Mouse (Mus musculus) ES-Bruce4 (cell line): ENCODE data around the gene Rexo1. TPM values are rescaled to one million over a fixed set of nuclear protein-coding genes. Genes with fewer than 3 reads are reported as not detected.

Source experiments
- H3K27ac ChIP-seq: 2 replicates; pipeline ENCODE4 v1.5.1; 2012; ENCODE audit warnings: low read length, inconsistent platforms; ENCODE audit not compliant: insufficient read depth
- H3K27me3 ChIP-seq: 2 replicates; pipeline ENCODE4 v1.6.1; 2012; ENCODE audit warnings: mild to moderate bottlenecking, low read length, inconsistent platforms; ENCODE audit not compliant: control insufficient read depth, poor library complexity, insufficient read depth, severe bottlenecking
- H3K36me3 ChIP-seq: 2 replicates; pipeline ENCODE4 v1.6.1; 2012; ENCODE audit warnings: inconsistent platforms, mild to moderate bottlenecking, low read length, moderate library complexity; ENCODE audit not compliant: control insufficient read depth, poor library complexity, insufficient read depth, severe bottlenecking
- H3K4me1 ChIP-seq: one replicate; pipeline ENCODE4 v1.8.1; 2011; ENCODE audit warnings: low read length; ENCODE audit not compliant: control insufficient read depth, insufficient read depth
- H3K4me3 ChIP-seq: 2 replicates; pipeline ENCODE4 v1.5.1; 2011; ENCODE audit warnings: low read depth, mild to moderate bottlenecking, low read length
- H3K9ac ChIP-seq: 2 replicates; pipeline ENCODE4 v1.6.1; 2012; ENCODE audit warnings: low read depth, mild to moderate bottlenecking, inconsistent platforms; ENCODE audit not compliant: poor library complexity, severe bottlenecking
- H3K9me3 ChIP-seq: replicated peaks from 2 replicates; pipeline ENCODE4 v1.6.1; 2012; ENCODE audit warnings: mild to moderate bottlenecking, low read length, inconsistent platforms; ENCODE audit not compliant: control insufficient read depth, poor library complexity, insufficient read depth, severe bottlenecking
- CTCF ChIP-seq: IDR thresholded peaks from one replicate; pipeline ENCODE4 v1.8.1; 2011; ENCODE audit warnings: low read depth, low read length
- EP300 ChIP-seq: IDR thresholded peaks from 2 replicates; pipeline ENCODE4 v1.6.1; 2011; ENCODE audit warnings: low read depth, low read length; ENCODE audit not compliant: insufficient read depth
- POLR2A ChIP-seq: IDR thresholded peaks from one replicate; pipeline ENCODE4 v1.8.1; 2011; ENCODE audit warnings: low read length; ENCODE audit not compliant: insufficient read depth
- polyA plus RNA-seq: library from polyadenylated mRNA; stranded (reverse); fragments of >200 nt; gene quantifications from 2 replicates; pipeline ENCODE4 v1.2.4, GENCODE M21; 2011; ENCODE audit warnings: low read depth; ENCODE audit not compliant: missing spikeins, insufficient read depth, insufficient read length

Gene Rexo1
- polyA plus RNA-seq, 1 experiment, result 29.5 TPM

DNA sequence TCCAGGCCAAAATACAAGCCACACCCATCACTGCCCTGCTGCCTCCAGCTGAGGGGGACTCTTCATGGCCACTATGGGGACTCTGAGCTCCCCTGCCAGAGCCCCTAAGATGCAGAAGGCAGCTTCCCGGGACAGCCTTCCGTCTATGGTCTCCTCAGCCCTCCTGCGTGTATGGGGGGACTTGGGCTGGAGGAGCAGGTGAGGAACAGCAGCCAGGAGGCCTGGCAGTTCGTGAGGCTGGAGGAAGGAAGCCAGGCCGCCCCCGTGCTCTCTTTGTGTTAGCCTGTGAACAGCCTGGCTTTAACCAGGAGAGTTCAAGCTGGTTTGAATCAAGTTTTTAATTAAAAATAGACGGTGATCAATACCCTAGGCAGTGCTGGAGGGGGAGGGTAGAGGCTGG lies 59.1 kb downstream of the Rexo1 start:
- H3K9ac ChIP-seq, result no peak overlapping the region
- no peak overlapping the region for H3K4me3 ChIP-seq
- no peak overlapping the region for H3K27ac ChIP-seq
- no peaks in the 10 kb centered on the region for H3K9me3 ChIP-seq
- H3K27me3 ChIP-seq, result peaks cover 12% of the 10 kb centered on the region
- H3K36me3 ChIP-seq, result no peaks in the 10 kb centered on the region
- TF ChIP-seq EP300 (no peak), CTCF (no peak)
- no peaks in the 10 kb centered on the region for H3K4me1 ChIP-seq

DNA sequence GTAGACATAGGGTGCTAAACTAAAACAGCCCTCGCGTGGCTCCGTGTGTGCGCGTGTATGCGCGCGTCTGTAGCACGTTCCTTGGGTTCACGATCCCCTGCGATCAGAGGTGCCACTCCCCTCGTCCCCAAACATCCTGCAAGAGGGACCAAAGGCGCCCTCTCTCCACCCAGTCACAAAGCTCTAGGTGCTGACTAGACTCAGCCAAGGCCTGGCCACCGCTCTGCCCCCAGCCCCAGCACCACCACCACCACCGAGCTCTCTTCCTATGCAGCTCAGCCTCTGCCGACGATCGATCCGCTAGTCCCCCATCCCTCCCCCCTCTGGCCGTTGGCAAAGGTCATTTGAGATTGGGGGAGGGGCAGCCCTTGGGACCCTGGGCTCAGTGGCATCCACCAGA lies 64.9 kb downstream of the Rexo1 start:
- Histone ChIP-seq H3K27me3 (peaks cover 37% of the 10 kb centered on the region), H3K9ac (no peak overlapping the region), H3K27ac (no peak overlapping the region), H3K36me3 (no peaks in the 10 kb centered on the region), H3K9me3 (no peaks in the 10 kb centered on the region), H3K4me3 (no peak overlapping the region), H3K4me1 (no peaks in the 10 kb centered on the region)
- no peak for TF ChIP-seq EP300
- TF ChIP-seq POLR2A, result no peak
- no peak for TF ChIP-seq CTCF

DNA sequence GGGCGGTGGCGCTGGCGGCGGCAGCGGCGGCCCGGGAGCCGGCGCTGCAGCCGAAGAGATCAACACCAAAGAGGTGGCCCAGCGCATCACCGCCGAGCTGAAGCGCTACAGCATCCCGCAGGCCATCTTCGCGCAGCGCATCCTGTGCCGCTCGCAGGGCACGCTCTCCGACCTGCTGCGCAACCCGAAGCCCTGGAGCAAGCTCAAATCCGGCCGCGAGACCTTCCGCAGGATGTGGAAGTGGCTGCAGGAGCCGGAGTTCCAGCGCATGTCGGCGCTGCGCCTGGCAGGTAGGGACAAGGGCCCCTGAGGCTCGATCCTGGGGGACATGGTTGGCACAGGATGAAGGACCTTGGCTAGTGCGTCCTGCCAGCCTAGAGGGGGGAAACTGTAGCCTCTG lies 65.5 kb downstream of the Rexo1 start:
- H3K27me3 ChIP-seq, result peaks cover 37% of the 10 kb centered on the region
- H3K36me3 ChIP-seq, result no peaks in the 10 kb centered on the region
- TF ChIP-seq POLR2A (no peak), EP300 (no peak), CTCF (no peak)
- H3K27ac ChIP-seq, result no peak overlapping the region
- peak overlapping the region; percentile 6; the same call in 1 of the 2 replicates for H3K9ac ChIP-seq
- no peaks in the 10 kb centered on the region for H3K4me1 ChIP-seq
- H3K9me3 ChIP-seq, result no peaks in the 10 kb centered on the region
- H3K4me3 ChIP-seq, result peak overlapping the region; percentile 55

DNA sequence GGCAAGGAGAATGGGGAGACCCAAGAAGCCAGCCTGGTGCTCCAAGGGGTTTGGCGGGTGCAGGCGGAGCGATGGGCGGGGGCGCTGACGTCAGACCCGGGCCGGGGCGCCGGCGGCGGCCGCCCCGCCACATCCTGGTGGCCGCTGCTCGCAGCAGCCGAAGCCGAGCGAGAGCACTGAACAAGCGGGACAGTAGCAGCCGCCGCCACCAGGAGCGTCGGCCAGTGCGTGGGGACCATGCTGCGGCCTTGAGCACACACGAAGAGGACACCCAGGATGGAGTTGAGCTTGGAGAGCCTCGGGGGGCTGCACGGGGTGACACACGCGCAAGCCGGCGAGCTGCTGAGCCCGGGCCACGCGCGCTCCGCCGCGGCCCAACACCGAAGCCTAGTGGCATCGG lies 66.6 kb downstream of the Rexo1 start, which contains the start of gene Onecut3:
Gene Onecut3, plus strand, starts transcription at position 104 of the 400 bp plus-strand sequence.
- H3K27ac ChIP-seq, result no peak within 1 kb of the TSS
- no peaks in the 10 kb centered on the region for H3K36me3 ChIP-seq
- H3K4me3 ChIP-seq, result peak within 1 kb of the TSS; percentile 49
- H3K4me1 ChIP-seq, result no peaks in the 10 kb centered on the region
- H3K27me3 ChIP-seq, result peaks cover 40% of the 10 kb centered on the region
- peak within 1 kb of the TSS; percentile 6; the same call in 1 of the 2 replicates for H3K9ac ChIP-seq
- no peak for TF ChIP-seq POLR2A
- no peak for TF ChIP-seq CTCF
- TF ChIP-seq EP300, result no peak
- H3K9me3 ChIP-seq, result no peaks in the 10 kb centered on the region

Other genes starting within 250 kb of the Rexo1 start
- gene 2310011J03Rik, start 241.0 kb downstream of the Rexo1 start, polyA plus RNA-seq, result 11.6 and 13.2 TPM in 2 replicates
- 2.8 and 3.1 TPM in 2 replicates for gene Pcsk4, start 232.1 kb downstream of the Rexo1 start, polyA plus RNA-seq
- gene Reep6, start 231.6 kb downstream of the Rexo1 start, polyA plus RNA-seq, result 17.3 and 17.6 TPM in 2 replicates
- 3.8 and 5.4 TPM in 2 replicates for gene Adamtsl5, start 213.1 kb downstream of the Rexo1 start, polyA plus RNA-seq
- 11.1 and 12.6 TPM in 2 replicates for gene Plk5, start 205.1 kb downstream of the Rexo1 start, polyA plus RNA-seq
- 25.0 and 28.0 TPM in 2 replicates for gene Mex3d, start 173.9 kb downstream of the Rexo1 start, polyA plus RNA-seq
- gene Mbd3, start 162.0 kb downstream of the Rexo1 start, polyA plus RNA-seq, result 81.3 and 84.8 TPM in 2 replicates
- 199 and 223 TPM in 2 replicates for gene Uqcr11, start 154.7 kb downstream of the Rexo1 start, polyA plus RNA-seq
- 78.0 and 78.2 TPM in 2 replicates for gene Tcf3, start 127.9 kb downstream of the Rexo1 start, polyA plus RNA-seq
- gene Onecut3, start 66.7 kb downstream of the Rexo1 start, polyA plus RNA-seq, result not detected in 2 replicates
- 1.2 and 1.6 TPM in 2 replicates for gene Atp8b3, start 22.4 kb downstream of the Rexo1 start, polyA plus RNA-seq
- 24.9 TPM in 2 replicates for gene Klf16, start 15.8 kb upstream of the Rexo1 start, polyA plus RNA-seq
- gene Abhd17a, start 28.8 kb upstream of the Rexo1 start, polyA plus RNA-seq, result 35.8 and 49.5 TPM in 2 replicates
- 58.4 and 68.9 TPM in 2 replicates for gene Scamp4, start 41.3 kb upstream of the Rexo1 start, polyA plus RNA-seq
- 3.6 and 5.4 TPM in 2 replicates for gene Adat3, start 41.3 kb upstream of the Rexo1 start, polyA plus RNA-seq
- gene Gm49322, start 44.5 kb upstream of the Rexo1 start, polyA plus RNA-seq, result 2.4 and 2.8 TPM in 2 replicates
- gene Csnk1g2, start 61.3 kb upstream of the Rexo1 start, polyA plus RNA-seq, result 82.7 and 84.6 TPM in 2 replicates
- 45.6 and 47.1 TPM in 2 replicates for gene Btbd2, start 95.5 kb upstream of the Rexo1 start, polyA plus RNA-seq
- gene Mknk2, start 116.6 kb upstream of the Rexo1 start, polyA plus RNA-seq, result 54.6 and 57.4 TPM in 2 replicates
- gene Mob3a, start 140.4 kb upstream of the Rexo1 start, polyA plus RNA-seq, result 17.5 and 19.8 TPM in 2 replicates
- gene Izumo4, start 140.6 kb upstream of the Rexo1 start, polyA plus RNA-seq, result 7.2 and 9.6 TPM in 2 replicates
- 53.8 and 55.2 TPM in 2 replicates for gene Ap3d1, start 180.7 kb upstream of the Rexo1 start, polyA plus RNA-seq
- 42.6 and 48.3 TPM in 2 replicates for gene Dot1l, start 193.6 kb upstream of the Rexo1 start, polyA plus RNA-seq
- 90.1 and 100 TPM in 2 replicates for gene Sf3a2, start 236.6 kb upstream of the Rexo1 start, polyA plus RNA-seq
- gene Plekhj1, start 237.1 kb upstream of the Rexo1 start, polyA plus RNA-seq, result 73.5 and 81.6 TPM in 2 replicates
- 0.40 TPM in 1 of 2 replicates, not detected in the other for gene Amh, start 243.7 kb upstream of the Rexo1 start, polyA plus RNA-seq